Mouse (Mus musculus) thymus, postnatal 0 days (tissue): ENCODE results near the gene Dok1. TPM values are rescaled to one million over a fixed set of nuclear protein-coding genes. Genes with fewer than 3 reads are reported as not detected.

ENCODE experiments used
- DNase-seq: peaks from one replicate; pipeline ENCODE4 v3.0.0-alpha.2; 2015; ENCODE audit warnings: low spot score
- polyA plus RNA-seq: library from polyadenylated mRNA; unstranded; fragments of >200 nt; fragmentation: Nextera tagmentation; extraction: Ambion mirVana; gene quantifications from 2 replicates; pipeline ENCODE4 v1.2.1, GENCODE M21; 2015

Dok1 gene
- polyA plus RNA-seq, 1 experiment from 2014 or later = 26.2 TPM

- DNase-seq = no peak
These were observed 16.1 kb upstream of the Dok1 start for GRCm38 (mm10) chr6:83049367-83049766.

- no peak for DNase-seq
These were observed 11.5 kb upstream of the Dok1 start for GRCm38 (mm10) chr6:83044742-83045141.

GRCm38 (mm10) chr6:83043993-83044392 is 10.7 kb upstream of the Dok1 start:
- DNase-seq = no peak

- no peak for DNase-seq
These were observed 10.3 kb upstream of the Dok1 start for GRCm38 (mm10) chr6:83043561-83043960.

- DNase-seq = no peak
These were observed 7.3 kb upstream of the Dok1 start for GRCm38 (mm10) chr6:83040601-83041000.

GRCm38 (mm10) chr6:83038496-83039012 is 5.3 kb upstream of the Dok1 start:
- DNase-seq = peak; percentile 91

GRCm38 (mm10) chr6:83037188-83037587 is 3.9 kb upstream of the Dok1 start:
- DNase-seq = no peak

GRCm38 (mm10) chr6:83034463-83035055 is 1.3 kb upstream of the Dok1 start:
- no peak for DNase-seq

GRCm38 (mm10) chr6:83032769-83033191 is 491 bp downstream of the Dok1 start:
- DNase-seq = peak; percentile 49

- DNase-seq = no peak
These were observed 1.2 kb downstream of the Dok1 start for GRCm38 (mm10) chr6:83031921-83032590.

- DNase-seq = no peak
These were observed 2.2 kb downstream of the Dok1 start for GRCm38 (mm10) chr6:83031111-83031510.

- DNase-seq = no peak
These were observed 3.5 kb downstream of the Dok1 start for GRCm38 (mm10) chr6:83029777-83030176.

- no peak for DNase-seq
These were observed 5.6 kb downstream of the Dok1 start for GRCm38 (mm10) chr6:83027706-83028105.

- no peak for DNase-seq
These were observed 6.0 kb downstream of the Dok1 start for GRCm38 (mm10) chr6:83027293-83027692.

GRCm38 (mm10) chr6:83025221-83025620 is 8.1 kb downstream of the Dok1 start:
- no peak for DNase-seq

- no peak for DNase-seq
These were observed 8.8 kb downstream of the Dok1 start for GRCm38 (mm10) chr6:83024421-83024820.

- DNase-seq = no peak
These were observed 9.5 kb downstream of the Dok1 start for GRCm38 (mm10) chr6:83023786-83024185.

- no peak for DNase-seq
These were observed 10.3 kb downstream of the Dok1 start for GRCm38 (mm10) chr6:83023008-83023407.

GRCm38 (mm10) chr6:83020836-83021593 is 12.3 kb downstream of the Dok1 start:
- no peak for DNase-seq

- DNase-seq = no peak
These were observed 13.2 kb downstream of the Dok1 start for GRCm38 (mm10) chr6:83020121-83020520.

- DNase-seq = no peak
These were observed 14.2 kb downstream of the Dok1 start for GRCm38 (mm10) chr6:83019044-83019443.

GRCm38 (mm10) chr6:83017190-83017589 is 16.1 kb downstream of the Dok1 start:
- DNase-seq = no peak
